7 mouse cellular contexts compared by ENCODE assay signal in genomic region chr1:74949666-74950050, GRCm38 (mm10). TPM values are rescaled to one million over a fixed set of nuclear protein-coding genes. Genes with fewer than 3 reads are reported as not detected.
DNase-seq lines count a peak whose midpoint lies in the region; ATAC-seq lines count a peak whose summit lies in the region.

No protein-coding gene starts in this region.

- DNase-seq in Muller cell, postnatal 12 days (ENCODE audit: inconsistent ontology term): peak; percentile 58
- peak; percentile 67 for DNase-seq in adrenal gland, postnatal 14 days
- DNase-seq in liver, embryonic 11.5 days (ENCODE audit: low spot score): peak; percentile 48
- DNase-seq in left cerebral cortex, adult 9 months (ENCODE audit: low spot score in 2 of 2): no peak
- DNase-seq in embryo, embryonic 9.5 days (ENCODE audit: extremely low spot score): no peak

- H3K36me3 ChIP-seq in hindbrain, embryonic 15.5 days: no peaks in the 10 kb centered on the region
- H3K36me3 ChIP-seq in liver, embryonic 11.5 days (ENCODE audit: control insufficient read depth, insufficient read depth, low read length): no peaks in the 10 kb centered on the region
- no peaks in the 10 kb centered on the region for H3K36me3 ChIP-seq in stomach, embryonic 14.5 days (ENCODE audit: control insufficient read depth, insufficient read depth, low read length)

- H3K9me3 ChIP-seq in hindbrain, embryonic 15.5 days: no peaks in the 10 kb centered on the region
- no peaks in the 10 kb centered on the region for H3K9me3 ChIP-seq in liver, embryonic 11.5 days (ENCODE audit: control insufficient read depth, low read length)
- no peaks in the 10 kb centered on the region for H3K9me3 ChIP-seq in stomach, embryonic 14.5 days (ENCODE audit: control insufficient read depth, low read depth, low read length)

- peaks cover 96% of the 10 kb centered on the region for H3K27me3 ChIP-seq in hindbrain, embryonic 15.5 days
- peaks cover 88% of the 10 kb centered on the region for H3K27me3 ChIP-seq in liver, embryonic 11.5 days (replicated peaks; ENCODE audit: control insufficient read depth, insufficient read depth, low read length)
- peaks cover 63% of the 10 kb centered on the region for H3K27me3 ChIP-seq in stomach, embryonic 14.5 days (ENCODE audit: control insufficient read depth, insufficient read depth, low read length)

- WGBS in hindbrain, embryonic 15.5 days: 5% methylated on average over 24 of the region's 24 CpGs
- 4% methylated on average over 24 of the region's 24 CpGs for WGBS in liver, embryonic 11.5 days
- whole genome bisulfite sequencing in stomach, embryonic 14.5 days: 1% methylated on average over 24 of the region's 24 CpGs

- H3K9ac ChIP-seq in hindbrain, embryonic 15.5 days: no peak overlapping the region
- H3K9ac ChIP-seq in liver, embryonic 11.5 days (ENCODE audit: low read depth, low read length): no peak overlapping the region
- H3K9ac ChIP-seq in stomach, embryonic 14.5 days (replicated peaks; ENCODE audit: low read depth, low read length): peak overlapping the region; percentile 68

- H3K4me1 ChIP-seq in hindbrain, embryonic 15.5 days (replicated peaks): peaks cover 44% of the 10 kb centered on the region
- H3K4me1 ChIP-seq in liver, embryonic 11.5 days (replicated peaks; ENCODE audit: control insufficient read depth, insufficient read depth, low read length): peaks cover 2% of the 10 kb centered on the region; the same call in 1 of the 2 replicates
- H3K4me1 ChIP-seq in stomach, embryonic 14.5 days (ENCODE audit: control insufficient read depth, insufficient read depth, low read length): peaks cover 9% of the 10 kb centered on the region; the same call in 1 of the 2 replicates

- H3K4me2 ChIP-seq in hindbrain, embryonic 15.5 days: peak overlapping the region; percentile 68
- H3K4me2 ChIP-seq in liver, embryonic 11.5 days: peak overlapping the region; percentile 61
- 0 out of 2 replicates have a peak overlapping the region, but pooled peaks have one; percentile 12 for H3K4me2 ChIP-seq in stomach, embryonic 14.5 days (replicated peaks; ENCODE audit: low read depth, low read length)

- no peak overlapping the region for H3K27ac ChIP-seq in hindbrain, embryonic 15.5 days (replicated peaks)
- H3K27ac ChIP-seq in liver, embryonic 11.5 days (ENCODE audit: low read depth, low read length): peak overlapping the region; percentile 33; the same call in 1 of the 2 replicates
- H3K27ac ChIP-seq in stomach, embryonic 14.5 days (ENCODE audit: low read length): peak overlapping the region; percentile 58; the same call in 1 of the 2 replicates

- H3K4me3 ChIP-seq in hindbrain, embryonic 15.5 days: peak overlapping the region; percentile 31; the same call in 1 of the 2 replicates
- peak overlapping the region; percentile 47 for H3K4me3 ChIP-seq in liver, embryonic 11.5 days (ENCODE audit: low read depth, low read length)
- H3K4me3 ChIP-seq in stomach, embryonic 14.5 days (ENCODE audit: low read depth, low read length): peak overlapping the region; percentile 42

- peak; percentile 16; the same call in 1 of the 2 replicates for ATAC-seq in hindbrain, embryonic 15.5 days (ENCODE audit: low FRiP score, low read depth)
- no peak for ATAC-seq in liver, embryonic 11.5 days (replicated peaks; ENCODE audit: low FRiP score)
- no peak for ATAC-seq in stomach, embryonic 14.5 days (ENCODE audit: insufficient number of reproducible peaks, insufficient read depth, low FRiP score, low read depth)

RNA-seq across cellular contexts. Expression of gene Ihh, which starts 1.8 kb away (rescaled TPM):
- 0.22 TPM in 1 of 2 replicates, not detected in the other for total RNA-seq in adrenal gland, postnatal 14 days (2021)
- 0.16 and 0.26 TPM in 2 replicates for polyA plus RNA-seq in hindbrain, embryonic 15.5 days (2015; fragmentation: Nextera tagmentation; extraction: Ambion mirVana)
- polyA plus RNA-seq in liver, embryonic 11.5 days (2014; fragmentation: Nextera tagmentation; extraction: Ambion mirVana): 2.2 and 2.7 TPM in 2 replicates
- 29.2 and 30.2 TPM in 2 replicates for polyA plus RNA-seq in stomach, embryonic 14.5 days (2014; fragmentation: Nextera tagmentation; extraction: Ambion mirVana)

RNA-seq across cellular contexts. Expression of gene Cfap65, which starts 14.3 kb away (rescaled TPM):
- not detected in 2 replicates for total RNA-seq in adrenal gland, postnatal 14 days (2021)
- polyA plus RNA-seq in hindbrain, embryonic 15.5 days (2015; fragmentation: Nextera tagmentation; extraction: Ambion mirVana): 0.83 and 1.2 TPM in 2 replicates
- polyA plus RNA-seq in liver, embryonic 11.5 days (2014; fragmentation: Nextera tagmentation; extraction: Ambion mirVana): not detected in 2 replicates
- polyA plus RNA-seq in stomach, embryonic 14.5 days (2014; fragmentation: Nextera tagmentation; extraction: Ambion mirVana): not detected in 2 replicates

RNA-seq across cellular contexts. Expression of gene Cryba2, which starts 56.7 kb away (rescaled TPM):
- total RNA-seq in adrenal gland, postnatal 14 days (2021): 0.44 and 1.2 TPM in 2 replicates
- 1.8 and 2.9 TPM in 2 replicates for polyA plus RNA-seq in hindbrain, embryonic 15.5 days (2015; fragmentation: Nextera tagmentation; extraction: Ambion mirVana)
- not detected in 2 replicates for polyA plus RNA-seq in liver, embryonic 11.5 days (2014; fragmentation: Nextera tagmentation; extraction: Ambion mirVana)
- polyA plus RNA-seq in stomach, embryonic 14.5 days (2014; fragmentation: Nextera tagmentation; extraction: Ambion mirVana): 0.36 and 0.38 TPM in 2 replicates

Comparison
In these comparisons a context has a peak if more than half of its experiments do, and no peak if none do; other contexts are left out.
1. DNase-seq: peak in Muller cell, postnatal 12 days (single experiment), adrenal gland, postnatal 14 days (single experiment) and liver, embryonic 11.5 days (single experiment); none in left cerebral cortex, adult 9 months (0 of 2) and embryo, embryonic 9.5 days (single experiment).
2. H3K4me2 ChIP-seq: peak in every context shown above with its lines; median percentile 68 in hindbrain, embryonic 15.5 days; 61 in liver, embryonic 11.5 days; 12 in stomach, embryonic 14.5 days.
3. Peak in every context shown above with its lines, with median percentiles within 50 percentile points of each other: H3K4me3 ChIP-seq.